Mouse (Mus musculus) heart, embryonic 13.5 days (tissue): ENCODE results near the gene Klf15. TPM values are rescaled to one million over a fixed set of nuclear protein-coding genes. Genes with fewer than 3 reads are reported as not detected.

Experiments used
- ATAC-seq: fragments of 200-750 bp; cut with Nextera tagmentation; 2 replicates; pipeline ENCODE4 v1.8.0; 2017; ENCODE audit warnings: moderate TSS enrichment; ENCODE audit not compliant: insufficient number of reproducible peaks, low FRiP score, low TSS enrichment; ENCODE audit errors: extremely low read depth
- H3K27ac ChIP-seq: fragments of 300-500 bp; sonication (generic); replicated peaks from 2 replicates; pipeline ENCODE4 v1.5.1; 2015; ENCODE audit warnings: moderate library complexity, mild to moderate bottlenecking, inconsistent platforms
- H3K27me3 ChIP-seq: fragments of 300-500 bp; sonication (generic); replicated peaks from 2 replicates; pipeline ENCODE4 v1.6.1; 2015; ENCODE audit warnings: mild to moderate bottlenecking, inconsistent platforms
- H3K36me3 ChIP-seq: fragments of 300-500 bp; sonication (generic); 2 replicates; pipeline ENCODE4 v1.6.1; 2015; ENCODE audit warnings: mild to moderate bottlenecking, inconsistent platforms
- H3K4me1 ChIP-seq: fragments of 300-500 bp; sonication (generic); 2 replicates; pipeline ENCODE4 v1.6.1; 2015; ENCODE audit warnings: inconsistent platforms
- H3K4me2 ChIP-seq: fragments of 300-500 bp; sonication (generic); 2 replicates; pipeline ENCODE4 v1.6.1; 2015; ENCODE audit warnings: inconsistent platforms, mild to moderate bottlenecking, moderate library complexity
- H3K4me3 ChIP-seq: fragments of 300-500 bp; sonication (generic); 2 replicates; pipeline ENCODE4 v1.5.1; 2015; ENCODE audit warnings: moderate library complexity, mild to moderate bottlenecking, inconsistent platforms
- H3K9ac ChIP-seq: fragments of 300-500 bp; sonication (generic); 2 replicates; pipeline ENCODE4 v1.6.1; 2015; ENCODE audit warnings: inconsistent platforms, mild to moderate bottlenecking, moderate library complexity
- H3K9me3 ChIP-seq: fragments of 300-500 bp; sonication (generic); 2 replicates; pipeline ENCODE4 v1.6.1; 2016; ENCODE audit warnings: inconsistent platforms
- WGBS: fragments of 180-500 bp; shearing (Covaris S2); methylation state at CpG from one replicate; pipeline ENCODE4 v1.1.7; 2015; ENCODE audit warnings: mixed read lengths; 5-methylcytosine and 5-hydroxymethylcytosine counted together
- polyA plus RNA-seq: library from polyadenylated mRNA; unstranded; fragments of >200 nt; fragmentation: Nextera tagmentation; extraction: Ambion mirVana; gene quantifications from 2 replicates; pipeline ENCODE4 v1.2.1, GENCODE M21; 2015

Gene Klf15
- polyA plus RNA-seq, 1 experiment from 2014 or later, result 5.8 TPM

DNA sequence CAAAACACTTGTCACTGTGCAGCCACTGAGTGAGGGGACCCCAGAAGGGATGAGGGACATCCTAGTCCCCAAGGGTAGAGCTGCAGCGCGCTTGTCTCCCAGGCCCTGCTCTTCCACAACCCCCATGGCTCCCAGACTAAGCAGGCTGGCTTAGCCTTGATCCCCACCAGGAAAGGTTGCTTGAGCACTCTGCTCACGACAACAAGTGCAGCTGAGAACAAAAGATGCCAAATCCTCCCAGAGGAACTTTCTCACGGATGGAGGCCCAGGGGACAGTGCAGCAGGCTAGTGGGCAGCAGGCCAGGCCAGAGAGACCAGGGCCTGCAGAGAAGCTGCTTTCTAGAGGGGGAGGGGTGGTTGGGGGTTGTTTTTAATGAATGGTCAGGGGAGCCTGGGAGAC is 15.5 kb upstream of the Klf15 start:
- Histone ChIP-seq H3K9me3 (no peaks in the 10 kb centered on the region), H3K4me2 (no peak overlapping the region), H3K4me3 (no peak overlapping the region), H3K9ac (no peak overlapping the region), H3K36me3 (no peaks in the 10 kb centered on the region), H3K4me1 (0 out of 2 replicates have a peak, but pooled peaks cover 7% of the 10 kb centered on the region), H3K27me3 (peaks cover 11% of the 10 kb centered on the region; the same call in 1 of the 2 replicates), H3K27ac (no peak overlapping the region)
- WGBS, result 52% methylated on average over 4 of the region's 4 CpGs
- ATAC-seq, result no peak

DNA sequence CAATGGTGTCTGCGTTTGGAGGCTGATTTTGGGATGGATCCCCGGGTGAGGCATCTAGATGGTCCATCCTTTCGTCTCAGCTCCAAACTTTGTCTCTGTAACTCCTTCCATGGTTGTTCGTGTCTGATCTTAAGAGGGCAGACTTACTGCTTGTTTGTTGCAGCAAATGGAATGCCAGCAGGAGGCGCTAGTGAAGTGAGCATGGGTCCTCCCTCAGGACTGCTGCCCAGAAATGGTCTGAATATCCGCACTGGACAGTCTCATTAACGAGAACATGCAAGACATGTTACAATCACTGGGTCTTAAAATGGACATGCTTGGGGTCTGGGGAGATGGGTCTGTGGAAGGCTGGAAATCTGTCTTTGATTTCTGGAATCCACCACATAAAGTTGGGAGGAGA is 12.2 kb upstream of the Klf15 start:
- Histone ChIP-seq H3K27ac (no peak overlapping the region), H3K36me3 (no peaks in the 10 kb centered on the region), H3K4me2 (no peak overlapping the region), H3K9me3 (no peaks in the 10 kb centered on the region), H3K4me3 (no peak overlapping the region), H3K27me3 (peaks cover 11% of the 10 kb centered on the region; the same call in 1 of the 2 replicates), H3K9ac (no peak overlapping the region), H3K4me1 (0 out of 2 replicates have a peak, but pooled peaks cover 7% of the 10 kb centered on the region)
- no peak for ATAC-seq
- 15% methylated on average over 7 of the region's 7 CpGs for WGBS

DNA sequence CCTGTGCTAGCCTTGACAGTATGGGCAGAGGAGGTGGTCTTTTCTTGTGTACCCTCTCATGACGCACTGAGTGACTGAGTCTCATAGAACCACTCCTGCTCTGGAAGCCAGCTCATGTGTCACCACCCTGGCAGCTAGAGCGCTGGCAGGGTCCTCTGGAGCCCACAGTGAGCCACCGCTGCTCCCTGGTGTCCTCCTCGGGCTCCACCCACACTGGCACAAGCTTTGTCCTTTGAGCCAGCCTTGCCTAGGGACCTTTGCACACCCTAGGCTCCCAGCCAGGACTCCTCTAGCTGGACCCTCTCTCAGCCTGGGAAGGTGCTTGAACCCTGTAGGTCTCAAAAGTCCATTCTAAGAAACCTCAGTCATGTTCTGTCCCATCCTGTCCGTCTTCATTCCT is 11.7 kb upstream of the Klf15 start:
- peaks cover 11% of the 10 kb centered on the region; the same call in 1 of the 2 replicates for H3K27me3 ChIP-seq
- H3K4me1 ChIP-seq, result 0 out of 2 replicates have a peak, but pooled peaks cover 7% of the 10 kb centered on the region
- H3K36me3 ChIP-seq, result no peaks in the 10 kb centered on the region
- no peak overlapping the region for H3K4me3 ChIP-seq
- no peak overlapping the region for H3K9ac ChIP-seq
- no peak overlapping the region for H3K27ac ChIP-seq
- no peak for ATAC-seq
- no peak overlapping the region for H3K4me2 ChIP-seq
- 68% methylated on average over 5 of the region's 5 CpGs for WGBS
- H3K9me3 ChIP-seq, result no peaks in the 10 kb centered on the region

DNA sequence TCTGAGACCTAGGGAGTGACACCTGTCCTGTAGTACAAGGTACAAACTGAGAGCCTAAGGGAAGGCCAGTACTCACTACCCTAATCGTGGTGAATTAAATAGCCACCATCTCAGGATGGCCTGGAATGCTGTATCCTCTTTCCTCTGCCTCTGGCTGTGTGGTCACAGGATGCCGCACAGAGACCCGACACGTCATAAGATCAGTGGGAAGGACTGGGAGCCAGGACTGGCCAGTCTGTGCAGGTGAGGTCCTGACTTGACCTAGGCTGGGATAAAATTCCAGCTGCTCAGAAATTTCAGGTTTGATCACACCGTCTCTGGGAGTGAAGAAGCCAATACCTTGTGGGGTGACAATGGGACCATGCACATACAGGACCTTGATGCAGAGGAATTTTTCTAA is 10.9 kb upstream of the Klf15 start:
- Histone ChIP-seq H3K9me3 (no peaks in the 10 kb centered on the region), H3K27ac (no peak overlapping the region), H3K4me2 (no peak overlapping the region), H3K4me3 (no peak overlapping the region), H3K36me3 (no peaks in the 10 kb centered on the region), H3K9ac (no peak overlapping the region), H3K27me3 (peaks cover 11% of the 10 kb centered on the region; the same call in 1 of the 2 replicates), H3K4me1 (0 out of 2 replicates have a peak, but pooled peaks cover 7% of the 10 kb centered on the region)
- no peak for ATAC-seq
- 84% methylated on average over 5 of the region's 5 CpGs for WGBS

DNA sequence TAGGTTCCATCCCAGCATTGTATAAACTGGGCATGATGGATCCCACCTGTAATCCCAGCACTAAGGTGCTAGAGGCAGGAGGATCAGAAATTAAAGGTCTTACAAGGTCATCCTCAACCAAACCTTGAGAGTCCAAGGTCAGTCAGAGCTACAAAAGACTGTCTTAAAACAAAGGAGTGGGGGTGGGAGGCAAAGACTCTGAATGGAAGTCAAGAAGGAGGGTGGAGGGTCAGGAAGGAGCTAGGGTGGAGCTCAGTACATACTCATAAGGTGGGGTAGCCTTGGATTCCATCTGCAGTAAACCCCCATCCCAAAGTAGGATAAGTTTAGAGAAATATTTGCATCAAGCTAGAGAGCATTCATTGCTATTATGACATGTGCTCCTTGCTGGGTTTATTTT is 9.8 kb upstream of the Klf15 start:
- H3K4me2 ChIP-seq, result no peak overlapping the region
- H3K4me3 ChIP-seq, result no peak overlapping the region
- ATAC-seq, result no peak

DNA sequence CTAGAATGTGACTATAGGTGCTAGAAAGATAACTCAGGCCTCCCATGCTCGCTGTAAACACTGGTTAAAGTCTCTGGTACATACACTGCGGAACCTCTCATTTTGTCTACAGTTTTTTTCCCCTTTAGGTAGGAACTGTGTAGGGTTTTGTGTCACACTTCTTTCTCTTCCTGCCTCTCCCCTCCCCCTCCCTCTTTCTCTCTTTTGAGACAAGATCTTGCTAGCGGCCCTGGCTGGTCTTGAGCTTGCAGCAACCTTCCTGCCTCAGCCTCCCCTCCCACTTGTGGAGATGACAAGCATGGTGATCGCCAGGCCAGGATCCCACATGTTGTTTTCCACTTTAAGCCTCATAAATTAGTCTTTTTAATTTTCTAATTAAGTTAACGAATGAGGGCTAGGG is 8.6 kb upstream of the Klf15 start:
- Histone ChIP-seq H3K9me3 (no peaks in the 10 kb centered on the region), H3K9ac (no peak overlapping the region), H3K4me1 (0 out of 2 replicates have a peak, but pooled peaks cover 3% of the 10 kb centered on the region), H3K36me3 (no peaks in the 10 kb centered on the region), H3K27me3 (peaks cover 3% of the 10 kb centered on the region; the same call in 1 of the 2 replicates), H3K4me2 (no peak overlapping the region), H3K27ac (no peak overlapping the region), H3K4me3 (no peak overlapping the region)
- no peak for ATAC-seq
- 80% methylated on average over 5 of the region's 5 CpGs for WGBS

More for the DNA sequence above, 9.8 kb upstream of the Klf15 start:
- peaks cover 11% of the 10 kb centered on the region; the same call in 1 of the 2 replicates for H3K27me3 ChIP-seq
- no peaks in the 10 kb centered on the region for H3K9me3 ChIP-seq
- no peaks in the 10 kb centered on the region for H3K36me3 ChIP-seq
- H3K9ac ChIP-seq, result no peak overlapping the region
- no peak overlapping the region for H3K27ac ChIP-seq
- 0 out of 2 replicates have a peak, but pooled peaks cover 3% of the 10 kb centered on the region for H3K4me1 ChIP-seq

DNA sequence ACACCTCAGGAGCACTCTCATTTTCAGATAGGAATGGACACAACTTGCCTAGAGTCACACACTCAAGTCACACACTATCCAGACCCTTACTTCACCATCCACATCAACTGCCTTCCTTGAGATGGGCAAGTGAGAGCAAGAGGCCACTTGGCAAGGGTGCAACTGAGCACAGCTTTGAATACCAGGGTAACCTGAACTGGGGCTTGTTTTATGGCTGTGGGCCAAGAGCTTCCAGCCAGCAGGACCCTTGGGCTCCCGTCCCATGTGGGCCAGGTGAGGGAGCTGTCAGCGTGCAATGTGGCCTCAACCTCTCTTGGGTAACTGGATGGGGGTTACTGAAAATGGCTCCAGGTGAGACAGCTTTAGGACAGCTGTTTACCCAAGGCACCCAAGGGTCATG is 5.0 kb upstream of the Klf15 start:
- no peak overlapping the region for H3K9ac ChIP-seq
- ATAC-seq, result no peak
- peaks cover 29% of the 10 kb centered on the region for H3K27me3 ChIP-seq
- no peak overlapping the region for H3K4me2 ChIP-seq
- no peak overlapping the region for H3K4me3 ChIP-seq
- WGBS, result 76% methylated on average over 2 of the region's 2 CpGs
- H3K36me3 ChIP-seq, result no peaks in the 10 kb centered on the region
- H3K4me1 ChIP-seq, result peaks cover 4% of the 10 kb centered on the region; the same call in 1 of the 2 replicates
- H3K27ac ChIP-seq, result no peak overlapping the region
- no peaks in the 10 kb centered on the region for H3K9me3 ChIP-seq

DNA sequence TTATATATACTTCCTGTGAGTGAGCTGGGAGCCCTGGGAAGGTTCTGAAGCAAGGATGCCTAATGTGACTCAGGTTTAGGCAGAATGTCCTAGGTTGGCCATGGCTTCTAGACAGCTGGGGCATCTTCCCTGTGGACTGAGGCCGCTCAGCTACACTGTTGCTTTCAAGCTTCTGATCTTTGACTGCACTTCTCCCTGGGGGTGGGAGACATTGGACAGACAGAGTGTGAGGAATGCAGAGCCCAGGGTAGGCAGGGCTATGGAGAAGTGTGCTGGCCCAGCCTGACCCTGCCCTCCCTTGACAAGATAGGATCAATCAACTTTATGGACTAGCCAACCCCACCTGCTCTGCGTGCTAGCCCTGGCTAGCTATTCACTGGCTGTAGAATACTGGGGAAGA is 1.2 kb upstream of the Klf15 start:
- Histone ChIP-seq H3K4me2 (no peak overlapping the region), H3K9ac (no peak overlapping the region), H3K4me1 (peaks cover 22% of the 10 kb centered on the region), H3K27ac (no peak overlapping the region), H3K4me3 (no peak overlapping the region), H3K36me3 (no peaks in the 10 kb centered on the region), H3K27me3 (peaks cover 40% of the 10 kb centered on the region), H3K9me3 (no peaks in the 10 kb centered on the region)
- no peak for ATAC-seq
- WGBS, result 54% methylated on average over 2 of the region's 2 CpGs

DNA sequence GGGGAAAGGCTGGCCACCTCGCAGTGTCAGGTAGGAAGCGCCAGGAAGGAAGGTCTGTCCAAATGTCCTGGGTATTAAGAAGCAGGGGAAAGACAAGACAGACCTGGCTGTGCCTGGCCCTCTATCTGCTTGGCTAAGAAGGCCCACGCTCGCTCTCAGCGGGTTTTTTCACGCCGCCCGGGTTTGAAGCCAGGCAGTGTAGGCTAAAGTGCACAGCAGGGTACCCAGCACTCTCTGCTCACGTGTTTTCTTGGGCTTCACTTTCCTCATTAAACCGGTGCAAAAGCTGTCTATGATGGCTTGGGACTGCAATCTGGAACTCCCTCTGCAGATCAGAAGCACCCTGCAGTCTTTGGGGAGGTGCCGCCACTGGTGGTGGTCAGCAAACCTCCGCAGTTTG is 605 bp upstream of the Klf15 start:
- Histone ChIP-seq H3K36me3 (peaks cover 2% of the 10 kb centered on the region; the same call in 1 of the 2 replicates), H3K27me3 (peaks cover 40% of the 10 kb centered on the region), H3K9ac (peak overlapping the region; percentile 84; the same call in 1 of the 2 replicates), H3K27ac (no peak overlapping the region), H3K9me3 (no peaks in the 10 kb centered on the region), H3K4me3 (peak overlapping the region; percentile 64), H3K4me2 (peak overlapping the region; percentile 95), H3K4me1 (peaks cover 22% of the 10 kb centered on the region)
- WGBS, result 15% methylated on average over 12 of the region's 12 CpGs
- no peak for ATAC-seq

DNA sequence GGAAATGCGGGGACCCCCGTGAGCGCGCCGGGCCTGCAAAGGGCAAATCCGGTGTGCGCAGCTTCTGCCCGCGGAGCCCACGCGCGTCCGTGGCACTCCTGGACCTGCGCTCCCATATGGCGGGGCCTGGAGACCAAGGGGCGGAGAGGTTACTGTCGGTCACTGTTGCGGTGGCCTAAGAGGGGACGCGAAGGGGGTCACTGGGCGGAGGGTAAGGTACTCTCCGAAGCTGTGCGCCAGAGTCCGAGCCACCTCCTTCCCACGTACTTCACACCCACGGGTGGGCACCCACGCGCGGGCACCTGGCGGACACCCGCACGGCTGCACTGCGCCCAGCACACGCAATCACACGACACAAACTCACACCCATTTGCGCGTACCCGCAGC is 458 bp downstream of the Klf15 start:
- H3K9ac ChIP-seq, result peak overlapping the region; percentile 84
- peak overlapping the region; percentile 64 for H3K4me3 ChIP-seq
- peaks cover 40% of the 10 kb centered on the region for H3K27me3 ChIP-seq
- WGBS, result under 1% methylated on average over 38 of the region's 38 CpGs
- peaks cover 22% of the 10 kb centered on the region for H3K4me1 ChIP-seq
- peak; percentile 7; the same call in 1 of the 2 replicates for ATAC-seq
- H3K4me2 ChIP-seq, result peak overlapping the region; percentile 95
- peaks cover 13% of the 10 kb centered on the region for H3K36me3 ChIP-seq
- peak overlapping the region; percentile 85 for H3K27ac ChIP-seq
- H3K9me3 ChIP-seq, result no peaks in the 10 kb centered on the region

DNA sequence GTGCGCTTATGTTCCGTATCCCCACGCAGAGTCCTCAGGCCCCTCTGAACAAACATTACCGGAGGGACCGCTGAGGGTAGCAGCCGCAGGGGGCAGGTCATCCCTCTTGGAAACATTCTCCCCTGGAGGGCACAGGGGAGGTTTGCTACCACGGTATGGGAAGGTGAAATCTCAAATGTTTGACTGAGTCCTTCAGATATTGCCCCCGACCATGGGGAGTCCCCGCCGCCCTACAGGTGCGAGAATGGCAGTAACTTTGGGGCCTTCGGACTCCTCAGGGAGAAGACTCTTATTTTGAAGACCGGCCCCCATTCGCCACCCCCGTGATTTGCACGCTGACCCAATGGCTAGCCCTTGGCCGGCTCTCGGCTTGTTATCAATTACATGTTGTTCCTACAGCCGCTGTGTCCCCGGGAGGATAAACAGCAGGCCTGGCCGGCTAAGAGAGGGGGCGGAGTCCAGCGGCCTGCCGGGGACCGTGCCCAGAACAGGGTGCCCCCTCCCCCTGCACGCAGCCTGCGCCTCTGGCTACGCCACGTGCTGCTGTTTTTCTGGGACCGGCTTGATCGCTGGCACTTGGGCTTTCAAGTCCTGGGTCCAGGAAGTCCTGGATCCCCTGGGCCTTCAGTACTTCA is 969 bp downstream of the Klf15 start:
- peak overlapping the region; percentile 85 for H3K27ac ChIP-seq
- peak overlapping the region; percentile 95 for H3K4me2 ChIP-seq
- no peaks in the 10 kb centered on the region for H3K9me3 ChIP-seq
- peak; percentile 69; the same call in 1 of the 2 replicates for ATAC-seq
- H3K36me3 ChIP-seq, result peaks cover 14% of the 10 kb centered on the region
- WGBS, result under 1% methylated on average over 31 of the region's 31 CpGs
- H3K4me3 ChIP-seq, result peak overlapping the region; percentile 64
- H3K4me1 ChIP-seq, result peaks cover 22% of the 10 kb centered on the region
- peak overlapping the region; percentile 84 for H3K9ac ChIP-seq
- H3K27me3 ChIP-seq, result peaks cover 40% of the 10 kb centered on the region
